Mouse (Mus musculus) liver, adult 2 months (tissue): ENCODE data around the gene Gpr85. TPM values are rescaled to one million over a fixed set of nuclear protein-coding genes. Genes with fewer than 3 reads are reported as not detected.
A peak's percentile ranks its signal among the peaks of the same experiment; 100 is the strongest.

Experiments
- DNase-seq: peaks from one replicate; pipeline ENCODE4 v3.0.0-alpha.2; 2011; ENCODE audit warnings: low read depth, low spot score; ENCODE audit errors: extremely low read depth
- H3K27ac ChIP-seq: fragments of 200-500 bp; replicated peaks from 2 replicates; pipeline ENCODE4 v1.5.1; 2012; ENCODE audit warnings: low read depth, mild to moderate bottlenecking, control low read depth, inconsistent platforms, low read length; ENCODE audit not compliant: insufficient read depth
- H3K27me3 ChIP-seq: fragments of 200-500 bp; 2 replicates; pipeline ENCODE4 v1.6.1; 2012; ENCODE audit warnings: mild to moderate bottlenecking, moderate library complexity, low read length, inconsistent platforms; ENCODE audit not compliant: control insufficient read depth, insufficient read depth
- H3K36me3 ChIP-seq: fragments of 200-500 bp; 2 replicates; pipeline ENCODE4 v1.6.1; 2012; ENCODE audit warnings: low read length, inconsistent platforms; ENCODE audit not compliant: control insufficient read depth, insufficient read depth
- H3K4me1 ChIP-seq: fragments of 200-500 bp; 2 replicates; pipeline ENCODE4 v1.6.1; 2011; ENCODE audit warnings: low read length; ENCODE audit not compliant: control insufficient read depth, insufficient read depth
- H3K4me3 ChIP-seq: fragments of 200-500 bp; 2 replicates; pipeline ENCODE4 v1.5.1; 2011; ENCODE audit warnings: low read depth, mild to moderate bottlenecking, control low read depth, low read length, moderate library complexity; ENCODE audit not compliant: insufficient read depth
- H3K79me2 ChIP-seq: fragments of 200-500 bp; 2 replicates; pipeline ENCODE4 v1.6.1; 2012; ENCODE audit warnings: inconsistent platforms, mild to moderate bottlenecking, low read length, moderate library complexity; ENCODE audit not compliant: control insufficient read depth, insufficient read depth
- H3K9ac ChIP-seq: fragments of 200-500 bp; 2 replicates; pipeline ENCODE4 v1.6.1; 2012; ENCODE audit warnings: low read depth, mild to moderate bottlenecking, control low read depth, inconsistent platforms, low read length
- CTCF ChIP-seq: fragments of 200-500 bp; IDR thresholded peaks from 2 replicates; pipeline ENCODE4 v1.5.1; 2011; ENCODE audit warnings: low read depth, low read length, control low read depth
- POLR2A ChIP-seq: fragments of 200-500 bp; IDR thresholded peaks from 2 replicates; pipeline ENCODE4 v1.6.1; 2011; ENCODE audit warnings: low read length, control low read depth; ENCODE audit not compliant: insufficient read depth; ENCODE audit errors: extremely low read depth
- whole genome bisulfite sequencing: fragments of 180-500 bp; shearing (Covaris S2); methylation state at CpG from one replicate; pipeline ENCODE4 v1.1.7; 2018; 5-methylcytosine and 5-hydroxymethylcytosine counted together
- polyA plus RNA-seq: library from polyadenylated mRNA; depleted of rRNA; stranded (reverse); fragments of >200 nt; gene quantifications from 2 replicates; pipeline ENCODE4 v1.2.3, GENCODE M21; 2012
- total RNA-seq: library from RNA; depleted of rRNA; stranded (reverse); fragments of >200 nt; gene quantifications from 2 replicates; pipeline ENCODE4 v1.2.3, GENCODE M21; 2014

The Gpr85 gene
- total and polyA plus RNA-seq, 2 experiments, result 0.12 TPM; not detected in 1

GRCm38 (mm10) chr6:13835720-13836665 is 3.7 kb downstream of the Gpr85 start:
- H3K9ac ChIP-seq, result no peak overlapping the region
- no peaks in the 10 kb centered on the region; the same call in 1 of the 2 replicates for H3K4me1 ChIP-seq
- no peak overlapping the region for H3K27ac ChIP-seq
- H3K36me3 ChIP-seq, result no peaks in the 10 kb centered on the region
- no peak for DNase-seq
- TF ChIP-seq CTCF (no peak), POLR2A (no peak)
- H3K27me3 ChIP-seq, result peaks cover 11% of the 10 kb centered on the region
- WGBS, result 72% methylated on average over 17 of the region's 17 CpGs
- no peaks in the 10 kb centered on the region for H3K79me2 ChIP-seq
- no peak overlapping the region for H3K4me3 ChIP-seq

GRCm38 (mm10) chr6:13832770-13833169 is 7.0 kb downstream of the Gpr85 start:
- TF ChIP-seq POLR2A (no peak), CTCF (no peak)
- H3K27me3 ChIP-seq, result peaks cover 3% of the 10 kb centered on the region; the same call in 1 of the 2 replicates
- no peak overlapping the region for H3K4me3 ChIP-seq
- H3K36me3 ChIP-seq, result no peaks in the 10 kb centered on the region
- no peaks in the 10 kb centered on the region for H3K79me2 ChIP-seq
- DNase-seq, result no peak
- no peaks in the 10 kb centered on the region; the same call in 1 of the 2 replicates for H3K4me1 ChIP-seq
- WGBS, result 80% methylated on average over 2 of the region's 2 CpGs
- H3K27ac ChIP-seq, result no peak overlapping the region
- H3K9ac ChIP-seq, result no peak overlapping the region

- Histone ChIP-seq H3K36me3 (no peaks in the 10 kb centered on the region), H3K9ac (no peak overlapping the region), H3K79me2 (no peaks in the 10 kb centered on the region), H3K4me1 (no peaks in the 10 kb centered on the region), H3K27me3 (no peaks in the 10 kb centered on the region), H3K27ac (no peak overlapping the region), H3K4me3 (no peak overlapping the region)
- 81% methylated on average over 1 of the region's 1 CpGs for WGBS
- DNase-seq, result no peak
- no peak for TF ChIP-seq POLR2A
- TF ChIP-seq CTCF, result no peak
These were observed 10.9 kb downstream of the Gpr85 start for GRCm38 (mm10) chr6:13828877-13829276.

- no peaks in the 10 kb centered on the region for H3K36me3 ChIP-seq
- TF ChIP-seq POLR2A (no peak), CTCF (no peak)
- no peaks in the 10 kb centered on the region for H3K79me2 ChIP-seq
- DNase-seq, result peak; percentile 34
- no peak overlapping the region for H3K4me3 ChIP-seq
- peaks cover 3% of the 10 kb centered on the region; the same call in 1 of the 2 replicates for H3K4me1 ChIP-seq
- H3K27me3 ChIP-seq, result no peaks in the 10 kb centered on the region
- H3K27ac ChIP-seq, result no peak overlapping the region
- no peak overlapping the region for H3K9ac ChIP-seq
These were observed 23.1 kb downstream of the Gpr85 start for GRCm38 (mm10) chr6:13816661-13817060.

- no peaks in the 10 kb centered on the region for H3K36me3 ChIP-seq
- no peak for DNase-seq
- H3K79me2 ChIP-seq, result no peaks in the 10 kb centered on the region
- 86% methylated on average over 4 of the region's 4 CpGs for WGBS
- peaks cover 3% of the 10 kb centered on the region; the same call in 1 of the 2 replicates for H3K4me1 ChIP-seq
- H3K27ac ChIP-seq, result no peak overlapping the region
- TF ChIP-seq CTCF (no peak), POLR2A (no peak)
- H3K9ac ChIP-seq, result no peak overlapping the region
- H3K27me3 ChIP-seq, result no peaks in the 10 kb centered on the region
- no peak overlapping the region for H3K4me3 ChIP-seq
These were observed 27.6 kb downstream of the Gpr85 start for GRCm38 (mm10) chr6:13812157-13812556.

DNA sequence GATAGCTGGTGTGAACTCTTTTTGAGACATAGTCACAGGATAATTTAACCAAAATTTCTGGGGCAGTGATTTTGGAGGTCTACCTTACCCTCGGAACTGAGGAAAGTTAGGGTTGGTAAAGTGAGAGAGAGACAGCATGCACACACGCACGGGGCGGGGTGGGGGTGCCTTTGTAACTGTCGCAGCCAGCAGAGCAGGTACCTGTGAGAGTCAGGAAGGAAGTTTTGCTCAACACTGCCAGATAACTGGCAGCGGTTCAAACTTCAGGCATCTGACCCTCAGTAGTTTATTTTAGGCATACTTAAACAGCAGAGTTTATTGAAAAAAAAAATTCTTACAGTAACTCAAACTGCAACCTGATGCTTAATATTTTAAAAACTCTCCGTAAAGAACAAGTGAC is 39.7 kb downstream of the Gpr85 start:
- 58% methylated on average over 7 of the region's 7 CpGs for WGBS
- Histone ChIP-seq H3K9ac (no peak overlapping the region), H3K4me1 (no peaks in the 10 kb centered on the region), H3K27me3 (no peaks in the 10 kb centered on the region), H3K4me3 (no peak overlapping the region), H3K79me2 (no peaks in the 10 kb centered on the region), H3K27ac (no peak overlapping the region), H3K36me3 (no peaks in the 10 kb centered on the region)
- no peak for DNase-seq
- TF ChIP-seq CTCF (no peak), POLR2A (no peak)
